Mouse (Mus musculus): ENCODE results near the gene Acat3.
"Not testable (repeated sequence)": the region's sequence is repeated elsewhere in the genome, so short reads cannot be mapped to it uniquely, and the experiment has no call there.

The Acat3 gene

GRCm38 (mm10) chr17:12940151-12940805 is at the start of gene Acat3:
Acat3 (minus strand) TSS chr17:12940600.
- Histone ChIP-seq H3K27me3 (ENCODE audit: control insufficient read depth, insufficient read depth, low read length, poor library complexity, severe bottlenecking) (no peaks in the 10 kb centered on the region), H3K36me3 (ENCODE audit: control insufficient read depth, insufficient read depth, low read length, poor library complexity, severe bottlenecking) (peaks cover 2% of the 10 kb centered on the region)
- no peak for DNase-seq (ENCODE audit: low read depth, low spot score)

DNA sequence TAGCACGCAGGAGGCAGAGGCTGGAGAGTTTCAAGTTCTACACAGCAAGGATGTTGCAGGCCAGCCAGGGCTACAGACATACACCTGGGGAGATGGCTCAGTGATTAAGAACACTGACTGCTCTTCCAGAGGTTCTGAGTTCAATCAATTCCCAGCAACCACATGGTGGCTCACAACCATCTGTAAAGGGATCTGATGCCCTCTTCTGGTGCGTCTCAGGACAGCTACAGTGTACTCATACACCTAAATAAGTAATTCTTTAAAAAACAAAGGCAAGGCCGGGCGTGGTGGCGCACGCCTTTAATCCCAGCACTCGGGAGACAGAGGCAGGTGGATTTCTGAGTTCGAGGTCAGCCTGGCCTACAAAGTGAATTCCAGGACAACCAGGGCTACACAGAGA is 47.7 kb upstream of the Acat3 start:
- H3K36me3 ChIP-seq (ENCODE audit: control insufficient read depth, insufficient read depth, low read length, poor library complexity, severe bottlenecking); H3K27me3 ChIP-seq (ENCODE audit: control insufficient read depth, insufficient read depth, low read length, poor library complexity, severe bottlenecking): not testable (repeated sequence)
- peak; percentile 43 for DNase-seq (ENCODE audit: low read depth, low spot score)

DNA sequence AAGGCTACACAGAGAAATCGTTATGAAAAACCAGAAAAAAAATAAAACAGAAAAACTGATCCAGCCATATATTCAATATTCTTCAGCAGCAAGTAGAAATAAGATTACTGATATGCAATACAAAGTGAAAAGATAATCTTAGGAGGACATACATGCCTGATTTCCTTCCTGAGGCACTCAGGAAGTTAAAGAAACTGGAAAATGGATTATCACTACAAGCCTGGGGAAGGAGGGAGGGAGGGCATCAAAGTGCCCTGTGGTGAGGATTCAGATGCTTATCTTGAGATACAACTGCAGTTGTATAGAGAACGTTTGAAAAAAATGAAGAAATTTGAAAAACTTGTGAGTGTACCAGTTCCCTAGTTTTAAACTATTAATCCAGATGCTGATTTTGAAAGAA is 43.6 kb upstream of the Acat3 start:
- H3K36me3 ChIP-seq (ENCODE audit: control insufficient read depth, insufficient read depth, low read length, poor library complexity, severe bottlenecking): peaks cover 27% of the 10 kb centered on the region
- DNase-seq (ENCODE audit: low read depth, low spot score): no peak
- H3K27me3 ChIP-seq (ENCODE audit: control insufficient read depth, insufficient read depth, low read length, poor library complexity, severe bottlenecking): no peaks in the 10 kb centered on the region

DNA sequence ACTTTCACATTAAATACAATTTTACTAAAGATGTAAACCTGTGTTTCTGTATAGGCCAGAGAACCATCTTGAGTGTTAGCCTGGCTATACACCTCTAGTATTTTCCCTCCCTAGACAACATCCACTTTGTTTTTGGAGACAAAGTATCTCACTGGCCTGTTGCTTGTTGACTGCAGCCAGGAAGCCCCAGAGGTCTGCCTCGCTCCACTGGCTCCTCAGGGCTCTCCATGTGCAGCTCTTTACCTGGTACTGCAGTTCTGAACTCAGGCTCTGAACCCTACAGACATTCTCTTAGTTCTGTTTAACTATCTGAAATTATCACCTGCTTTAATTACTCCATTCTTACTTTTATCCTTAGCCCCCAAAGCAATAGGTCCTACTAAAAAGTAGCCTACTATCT is 38.1 kb upstream of the Acat3 start:
- H3K27me3 ChIP-seq (ENCODE audit: control insufficient read depth, insufficient read depth, low read length, poor library complexity, severe bottlenecking): no peaks in the 10 kb centered on the region
- peaks cover 29% of the 10 kb centered on the region for H3K36me3 ChIP-seq (ENCODE audit: control insufficient read depth, insufficient read depth, low read length, poor library complexity, severe bottlenecking)
- no peak for DNase-seq (ENCODE audit: low read depth, low spot score)

DNA sequence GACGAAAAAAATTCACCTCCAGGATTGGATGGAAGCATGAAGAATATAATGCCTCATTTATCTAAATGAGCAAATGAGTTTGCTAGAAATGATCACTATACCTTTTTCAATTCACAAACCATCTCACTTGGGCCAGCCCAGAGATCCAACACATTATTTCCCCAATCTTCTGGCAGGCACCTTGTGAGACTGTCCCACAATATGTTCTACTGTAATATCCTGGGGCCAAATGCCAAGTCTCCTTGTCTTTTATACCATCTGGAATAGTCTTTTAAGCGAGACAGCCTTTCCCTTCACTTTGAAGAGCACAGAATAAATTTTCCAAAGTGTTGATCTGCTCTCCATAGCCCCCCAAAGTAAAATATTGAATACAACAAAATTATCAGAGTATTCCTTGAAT is 33.5 kb upstream of the Acat3 start:
- DNase-seq (ENCODE audit: low read depth, low spot score): no peak
- H3K36me3 ChIP-seq (ENCODE audit: control insufficient read depth, insufficient read depth, low read length, poor library complexity, severe bottlenecking): peaks cover 16% of the 10 kb centered on the region
- no peaks in the 10 kb centered on the region for H3K27me3 ChIP-seq (ENCODE audit: control insufficient read depth, insufficient read depth, low read length, poor library complexity, severe bottlenecking)

- no peak for DNase-seq (ENCODE audit: low read depth, low spot score)
- peaks cover 10% of the 10 kb centered on the region; the same call in 1 of the 2 replicates for H3K36me3 ChIP-seq (ENCODE audit: control insufficient read depth, insufficient read depth, low read length, poor library complexity, severe bottlenecking)
- H3K27me3 ChIP-seq (ENCODE audit: control insufficient read depth, insufficient read depth, low read length, poor library complexity, severe bottlenecking): no peaks in the 10 kb centered on the region
These were observed 26.8 kb upstream of the Acat3 start for GRCm38 (mm10) chr17:12967173-12967572.

- Histone ChIP-seq H3K36me3 (ENCODE audit: control insufficient read depth, insufficient read depth, low read length, poor library complexity, severe bottlenecking) (peaks cover 4% of the 10 kb centered on the region; the same call in 1 of the 2 replicates), H3K27me3 (ENCODE audit: control insufficient read depth, insufficient read depth, low read length, poor library complexity, severe bottlenecking) (no peaks in the 10 kb centered on the region)
- DNase-seq (ENCODE audit: low read depth, low spot score): no peak
These were observed 23.1 kb upstream of the Acat3 start for GRCm38 (mm10) chr17:12963476-12963875.

DNA sequence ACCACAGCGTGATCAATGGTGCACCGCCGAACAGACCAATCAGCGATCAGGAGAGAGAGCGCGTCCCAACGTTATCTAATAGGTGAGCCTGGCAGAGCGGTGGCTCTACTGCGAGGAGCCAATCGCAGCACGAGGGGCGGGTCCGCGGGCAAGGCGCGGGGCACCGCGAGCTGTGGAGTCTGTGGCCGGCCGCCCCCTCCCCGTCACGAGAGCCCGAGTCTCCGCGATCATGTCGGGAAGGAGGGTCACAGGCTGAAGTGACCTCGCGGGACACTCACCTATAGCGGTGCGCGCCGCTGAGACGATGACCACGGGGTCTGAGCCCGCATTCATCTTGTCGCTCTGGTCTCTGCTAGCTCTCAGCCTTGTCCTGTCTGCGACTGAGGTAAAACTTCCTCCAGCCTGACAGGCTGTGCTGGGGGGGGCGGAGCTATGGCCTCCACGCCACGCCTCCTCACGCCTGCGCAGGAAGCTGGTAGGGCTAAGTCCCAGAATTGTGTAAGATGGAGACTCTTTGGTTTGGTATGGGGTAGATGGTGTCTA is 20.0 kb upstream of the Acat3 start, which contains the start of gene Acat2:
Acat2 (minus strand) TSS at position 417 of the 543 bp plus-strand sequence.
- Histone ChIP-seq H3K27me3 (ENCODE audit: control insufficient read depth, insufficient read depth, low read length, poor library complexity, severe bottlenecking) (no peaks in the 10 kb centered on the region), H3K36me3 (ENCODE audit: control insufficient read depth, insufficient read depth, low read length, poor library complexity, severe bottlenecking) (no peaks in the 10 kb centered on the region; the same call in 1 of the 2 replicates)
- peak; percentile 96 for DNase-seq (ENCODE audit: low read depth, low spot score)

DNA sequence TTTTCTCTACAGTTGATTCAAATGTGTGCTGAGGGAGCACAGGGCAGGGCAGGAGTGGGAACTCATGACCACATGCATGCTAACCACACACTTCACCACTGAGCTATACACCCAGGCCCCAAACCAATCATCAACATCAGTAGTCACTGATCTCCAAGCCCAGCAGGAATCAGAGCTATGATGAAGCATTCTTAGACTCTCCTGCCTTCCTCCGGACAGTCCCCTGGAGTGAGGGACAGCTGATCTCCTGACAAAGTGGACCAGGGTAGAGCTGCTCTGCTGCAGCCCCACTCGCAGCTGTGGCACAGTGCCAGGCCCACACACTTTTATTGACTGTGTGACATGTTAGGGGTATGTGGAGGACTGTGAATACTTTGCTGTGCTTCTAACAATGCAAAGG is 19.0 kb upstream of the Acat3 start:
- not testable (repeated sequence) for H3K36me3 ChIP-seq (ENCODE audit: control insufficient read depth, insufficient read depth, low read length, poor library complexity, severe bottlenecking); DNase-seq (ENCODE audit: low read depth, low spot score); H3K27me3 ChIP-seq (ENCODE audit: control insufficient read depth, insufficient read depth, low read length, poor library complexity, severe bottlenecking)

DNA sequence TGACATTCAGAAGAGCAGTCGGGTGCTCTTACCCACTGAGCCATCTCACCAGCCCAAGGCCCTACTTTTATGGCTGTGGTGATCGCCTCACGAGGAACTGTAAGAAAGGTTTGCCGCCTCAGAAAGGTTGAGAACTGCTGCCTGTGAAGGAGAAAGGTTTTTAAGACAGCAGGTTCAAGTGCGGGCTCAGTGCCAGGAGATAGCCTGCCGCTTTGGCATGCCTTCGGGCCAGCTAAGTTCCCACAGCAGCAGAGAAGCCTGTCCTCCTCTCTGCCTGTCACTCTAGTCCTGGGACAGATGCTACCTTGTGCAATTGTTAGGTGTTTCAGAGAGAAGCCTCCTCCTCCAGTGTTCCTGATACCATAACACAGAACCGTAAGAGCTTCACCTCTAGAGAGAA is 16.3 kb upstream of the Acat3 start:
- DNase-seq (ENCODE audit: low read depth, low spot score): no peak
- Histone ChIP-seq H3K36me3 (ENCODE audit: control insufficient read depth, insufficient read depth, low read length, poor library complexity, severe bottlenecking) (no peaks in the 10 kb centered on the region; the same call in 1 of the 2 replicates), H3K27me3 (ENCODE audit: control insufficient read depth, insufficient read depth, low read length, poor library complexity, severe bottlenecking) (no peaks in the 10 kb centered on the region)

DNA sequence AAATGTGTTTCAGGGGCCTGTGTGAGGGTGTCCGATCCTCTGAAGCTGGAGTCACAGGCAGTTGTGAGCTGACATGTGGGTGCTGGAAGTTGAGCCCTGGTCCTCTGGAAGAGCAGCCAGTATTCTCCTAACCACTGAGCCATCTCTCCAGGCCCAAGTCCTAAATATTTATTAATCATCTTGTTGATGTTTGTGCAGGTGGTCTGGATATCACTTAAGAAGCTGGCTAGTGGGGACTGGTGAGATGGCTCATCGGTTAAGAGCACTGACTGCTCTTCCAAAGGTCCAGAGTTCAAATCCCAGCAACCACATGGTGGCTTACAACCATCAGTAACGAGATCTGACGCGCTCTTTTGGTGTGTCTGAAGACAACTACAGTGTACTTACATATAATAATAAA is 9.3 kb upstream of the Acat3 start:
- Histone ChIP-seq H3K27me3 (ENCODE audit: control insufficient read depth, insufficient read depth, low read length, poor library complexity, severe bottlenecking) (no peaks in the 10 kb centered on the region), H3K36me3 (ENCODE audit: control insufficient read depth, insufficient read depth, low read length, poor library complexity, severe bottlenecking) (peaks cover 10% of the 10 kb centered on the region)
- no peak for DNase-seq (ENCODE audit: low read depth, low spot score)

DNA sequence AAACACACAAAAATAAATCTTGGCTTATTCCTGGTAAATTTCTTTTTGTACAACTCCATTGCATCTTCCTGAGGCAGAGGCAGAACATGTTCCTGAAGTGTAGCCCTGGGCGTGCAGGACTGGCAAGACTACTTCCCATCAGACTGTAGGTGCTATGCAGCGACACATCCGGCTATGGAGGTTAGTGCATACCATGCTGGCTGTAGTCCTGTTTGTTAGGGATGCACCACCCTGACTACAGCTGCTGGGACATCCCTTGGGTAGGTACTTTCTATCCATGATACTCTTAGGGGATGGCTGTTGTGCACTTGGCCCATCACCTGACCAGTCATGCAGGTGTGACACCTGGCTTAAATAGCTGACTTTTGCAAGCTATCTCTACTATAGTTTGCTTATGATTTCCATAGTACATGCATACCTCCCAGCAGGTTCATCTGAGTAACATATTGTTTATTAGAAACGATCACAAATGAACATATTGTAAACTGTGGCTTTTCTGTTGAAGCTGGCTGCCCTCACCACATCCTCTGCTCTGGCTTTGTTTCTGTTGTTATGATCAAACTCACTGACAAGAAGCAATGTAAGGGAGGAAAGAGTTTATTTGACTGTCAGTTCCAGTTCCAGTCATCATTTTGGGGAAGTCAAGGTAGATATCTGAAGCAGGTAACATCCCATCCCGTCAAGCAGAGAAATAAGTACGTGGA is 2.2 kb upstream of the Acat3 start:
- Histone ChIP-seq H3K27me3 (ENCODE audit: control insufficient read depth, insufficient read depth, low read length, poor library complexity, severe bottlenecking) (no peaks in the 10 kb centered on the region), H3K36me3 (ENCODE audit: control insufficient read depth, insufficient read depth, low read length, poor library complexity, severe bottlenecking) (peaks cover 6% of the 10 kb centered on the region)
- no peak for DNase-seq (ENCODE audit: low read depth, low spot score)

DNA sequence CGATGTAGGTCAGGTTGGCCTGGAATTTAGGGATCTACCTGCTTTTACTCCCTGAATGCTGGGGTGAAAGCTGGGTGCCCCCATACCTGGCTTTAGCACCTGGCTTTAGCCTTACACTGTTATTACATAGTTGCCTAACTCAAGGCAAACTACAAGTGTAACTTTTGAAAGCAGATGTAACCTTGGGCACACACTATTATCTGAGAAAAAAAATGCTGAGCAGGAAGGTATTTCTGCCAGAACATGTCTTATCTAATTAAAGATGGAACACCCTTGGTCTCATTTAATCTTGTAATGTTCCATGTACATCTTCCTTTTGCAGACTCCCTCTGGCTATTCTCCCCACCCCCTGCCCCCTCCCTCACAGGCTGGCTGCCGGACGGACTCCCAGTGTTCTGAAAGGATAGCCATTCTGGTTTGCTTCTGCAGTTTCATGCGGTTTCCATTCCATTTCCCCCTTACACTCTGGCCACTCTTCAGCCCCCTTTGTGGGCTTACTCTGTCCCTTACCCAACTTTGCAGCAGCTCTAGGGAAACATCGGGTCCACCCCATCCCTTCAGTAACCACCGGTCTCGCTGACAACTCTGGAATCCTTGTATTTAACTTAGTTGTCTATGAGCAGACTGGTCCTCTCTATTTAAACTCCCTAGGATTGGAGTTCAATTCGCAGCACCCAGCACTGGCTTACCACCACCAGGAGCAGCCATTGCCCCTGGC is 1.3 kb upstream of the Acat3 start:
- H3K27me3 ChIP-seq (ENCODE audit: control insufficient read depth, insufficient read depth, low read length, poor library complexity, severe bottlenecking): no peaks in the 10 kb centered on the region
- no peak for DNase-seq (ENCODE audit: low read depth, low spot score)
- peaks cover 6% of the 10 kb centered on the region for H3K36me3 ChIP-seq (ENCODE audit: control insufficient read depth, insufficient read depth, low read length, poor library complexity, severe bottlenecking)

GRCm38 (mm10) chr17:12939377-12940148 is 837 bp downstream of the Acat3 start:
- H3K36me3 ChIP-seq (ENCODE audit: control insufficient read depth, insufficient read depth, low read length, poor library complexity, severe bottlenecking); DNase-seq (ENCODE audit: low read depth, low spot score); H3K27me3 ChIP-seq (ENCODE audit: control insufficient read depth, insufficient read depth, low read length, poor library complexity, severe bottlenecking): not testable (repeated sequence)

All from splenic B cell, adult 2 months (primary cell).